32 mouse cellular contexts compared by ENCODE assay signal in genomic region chr17:75236543-75236942, GRCm38 (mm10).
A peak's percentile ranks its signal among the peaks of the same experiment; 100 is the strongest.
DNase-seq lines count a peak whose midpoint lies in the region; ATAC-seq and TF ChIP-seq lines count a peak whose summit lies in the region.
"Had no signal": no experiment of that assay in that cellular context is flagged by ENCODE, and none has a peak within 500 bp of the region (broad histone marks: within the 10 kb centered on the region; RNA-seq: fewer than 3 reads in every experiment).

No protein-coding gene starts in this region.

- no peaks in the 10 kb centered on the region for H3K27me3 ChIP-seq in lung, embryonic 14.5 days (ENCODE audit: insufficient read depth, low read length)
- no peaks in the 10 kb centered on the region for H3K27me3 ChIP-seq in thymus, adult 2 months (ENCODE audit: control insufficient read depth, insufficient read depth, low read length)
- H3K27me3 ChIP-seq: CH12.LX; embryonic facial prominence, embryonic 12.5 days; embryonic facial prominence, embryonic 15.5 days; forebrain, embryonic 12.5 days; forebrain, embryonic 15.5 days; heart, embryonic 13.5 days; Patski had no signal

- H3K27ac ChIP-seq in lung, embryonic 14.5 days (ENCODE audit: low read depth), result 0 out of 2 replicates have a peak overlapping the region, but pooled peaks have one; percentile 7
- H3K27ac ChIP-seq in embryonic fibroblast, embryonic 13.5 days (ENCODE audit: insufficient read depth, low read length), result peak overlapping the region; percentile 49; the same call in 1 of the 2 replicates
- no peak overlapping the region for H3K27ac ChIP-seq in thymus, adult 2 months (ENCODE audit: control insufficient read depth, insufficient read depth, low read length)
- H3K27ac ChIP-seq: embryonic facial prominence, embryonic 12.5 days; forebrain, embryonic 12.5 days; forebrain, embryonic 15.5 days; heart, adult 2 months; heart, embryonic 10.5 days; hindbrain, embryonic 14.5 days; hindbrain, postnatal 0 days had no signal

- H3K36me3 ChIP-seq in lung, embryonic 14.5 days (ENCODE audit: insufficient read depth), result 0 out of 2 replicates have a peak, but pooled peaks cover 6% of the 10 kb centered on the region
- no peaks in the 10 kb centered on the region for H3K36me3 ChIP-seq in thymus, adult 2 months (ENCODE audit: control insufficient read depth, insufficient read depth, low read length)
- H3K36me3 ChIP-seq: embryonic facial prominence, embryonic 12.5 days; embryonic facial prominence, embryonic 15.5 days; forebrain, embryonic 12.5 days; forebrain, embryonic 15.5 days; G1E had no signal

- ATAC-seq in lung, embryonic 14.5 days (ENCODE audit: insufficient read depth), result no peak
- ATAC-seq: forebrain, embryonic 15.5 days; hindbrain, postnatal 0 days; Patski had no signal

- no peak for TF ChIP-seq CTCF in lung, embryonic 14.5 days (IDR thresholded peaks at IDR 0.05; ENCODE audit: low read depth)
- TF ChIP-seq CTCF in embryonic fibroblast, embryonic 13.5 days (IDR thresholded peaks at IDR 0.05; ENCODE audit: borderline replicate concordance, insufficient read depth, low read length), result no peak
- no peak for TF ChIP-seq CTCF in thymus, adult 2 months (IDR thresholded peaks at IDR 0.05; ENCODE audit: borderline replicate concordance, control insufficient read depth, extremely low read depth, insufficient read depth, low read length, poor library complexity)

- TF ChIP-seq POLR2A in embryonic fibroblast, embryonic 13.5 days (IDR thresholded peaks at IDR 0.05; ENCODE audit: low read depth, low read length), result no peak
- no peak for TF ChIP-seq POLR2A in thymus, adult 2 months (IDR thresholded peaks at IDR 0.05; ENCODE audit: control insufficient read depth, extremely low read depth, insufficient read depth, low read length, poor library complexity)

- no peaks in the 10 kb centered on the region for H3K9me3 ChIP-seq in lung, embryonic 14.5 days (ENCODE audit: low read depth, low read length)
- H3K9me3 ChIP-seq: embryonic facial prominence, embryonic 12.5 days; embryonic facial prominence, embryonic 15.5 days; forebrain, embryonic 12.5 days; forebrain, embryonic 15.5 days; heart, embryonic 10.5 days; heart, embryonic 13.5 days had no signal

- intact Hi-C loops in left cerebral cortex, postnatal 10 days (cut with DNase I), result no loop called here

- H3K9ac ChIP-seq in lung, embryonic 14.5 days, result no peak overlapping the region
- H3K9ac ChIP-seq: embryonic facial prominence, embryonic 12.5 days; embryonic facial prominence, embryonic 15.5 days; forebrain, embryonic 12.5 days; forebrain, embryonic 15.5 days; heart, embryonic 13.5 days; hindbrain, embryonic 14.5 days had no signal

- WGBS in lung, embryonic 14.5 days, result 68% methylated on average over 2 of the region's 2 CpGs
- 68% methylated on average over 2 of the region's 2 CpGs for WGBS in thymus, adult 2 months

- no peak overlapping the region for H3K4me2 ChIP-seq in lung, embryonic 14.5 days
- H3K4me2 ChIP-seq: embryonic facial prominence, embryonic 12.5 days; embryonic facial prominence, embryonic 15.5 days; forebrain, embryonic 12.5 days; forebrain, embryonic 15.5 days; heart, embryonic 13.5 days; hindbrain, embryonic 14.5 days had no signal

- 0 out of 2 replicates have a peak, but pooled peaks cover 4% of the 10 kb centered on the region for H3K4me1 ChIP-seq in lung, embryonic 14.5 days (ENCODE audit: insufficient read depth)
- H3K4me1 ChIP-seq in embryonic fibroblast, embryonic 13.5 days (ENCODE audit: control insufficient read depth, insufficient read depth, low read length), result peaks cover 21% of the 10 kb centered on the region
- no peaks in the 10 kb centered on the region for H3K4me1 ChIP-seq in thymus, adult 2 months (replicated peaks; ENCODE audit: control insufficient read depth, insufficient read depth, low read length)
- H3K4me1 ChIP-seq: forebrain, embryonic 15.5 days; heart, embryonic 10.5 days had no signal

- DNase-seq in frontal cortex, adult 2 months (ENCODE audit: extremely low spot score in 1 of 2, low spot score in 1 of 2), result peak; percentile 7 to 29
- no peak for DNase-seq in frontal cortex, postnatal 14 days (ENCODE audit: low spot score in 2 of 2)
- peak; percentile 4 for DNase-seq in left cerebral cortex, adult 11 months (ENCODE audit: low spot score)
- DNase-seq in left cerebral cortex, postnatal 10 days (ENCODE audit: extremely low spot score in 1 of 2, low spot score in 2 of 2), result no peak
- no peak for DNase-seq in lung, embryonic 14.5 days
- no peak for DNase-seq in lung, postnatal 10 days
- DNase-seq in thymus, adult 2 months, result no peak
- DNase-seq: adrenal gland, postnatal 10 days; adrenal gland, postnatal 36 days; B cell, adult 2 months; cerebellum, adult 11 months; cerebellum, adult 2 months; cerebellum, adult 9-11 months; cerebellum, postnatal 25 days; gastrocnemius, postnatal 10 days; gastrocnemius, postnatal 36 days; heart, adult 2 months; heart, postnatal 14 days; heart, postnatal 4 days had no signal

- no peak overlapping the region for H3K4me3 ChIP-seq in lung, embryonic 14.5 days (ENCODE audit: low read depth, low read length)
- no peak overlapping the region for H3K4me3 ChIP-seq in embryonic fibroblast, embryonic 13.5 days (ENCODE audit: insufficient read depth, low read length)
- H3K4me3 ChIP-seq in thymus, adult 2 months (ENCODE audit: control insufficient read depth, insufficient read depth, low read length), result no peak overlapping the region
- H3K4me3 ChIP-seq: embryonic facial prominence, embryonic 12.5 days; embryonic facial prominence, embryonic 15.5 days; erythroblast, embryonic 14.5 days; forebrain, embryonic 12.5 days; forebrain, embryonic 15.5 days; heart, adult 2 months; heart, embryonic 10.5 days; heart, embryonic 13.5 days had no signal

Comparison
In these comparisons a context has a peak if more than half of its experiments do, and no peak if none do; other contexts are left out.
1. DNase-seq: peak in frontal cortex, adult 2 months (2 of 2) and left cerebral cortex, adult 11 months (single experiment); none in frontal cortex, postnatal 14 days (0 of 2), left cerebral cortex, postnatal 10 days (0 of 2), lung, embryonic 14.5 days (single experiment), lung, postnatal 10 days (single experiment) and thymus, adult 2 months (single experiment).